16 mouse cellular contexts compared by ENCODE assay signal in genomic region chr4:102302568-102302967, GRCm38 (mm10).
"Had no signal": no experiment of that assay in that cellular context is flagged by ENCODE, and none has a peak within 500 bp of the region (broad histone marks: within the 10 kb centered on the region; RNA-seq: fewer than 3 reads in every experiment).

No protein-coding gene starts in this region.

- H3K4me2 ChIP-seq: limb, embryonic 13.5 days; midbrain, embryonic 13.5 days; neural tube, embryonic 12.5 days; stomach, embryonic 15.5 days had no signal

- ATAC-seq: lung, postnatal 0 days; midbrain, embryonic 13.5 days had no signal

- H3K27me3 ChIP-seq: limb, embryonic 13.5 days; midbrain, embryonic 13.5 days; neural tube, embryonic 12.5 days; stomach, embryonic 15.5 days had no signal

- H3K36me3 ChIP-seq: limb, embryonic 13.5 days; midbrain, embryonic 13.5 days; neural tube, embryonic 12.5 days; stomach, embryonic 15.5 days had no signal

- H3K4me3 ChIP-seq: limb, embryonic 13.5 days; midbrain, embryonic 13.5 days; neural tube, embryonic 12.5 days; stomach, embryonic 15.5 days had no signal

- H3K27ac ChIP-seq: kidney, postnatal 0 days; limb, embryonic 13.5 days; liver, embryonic 14.5 days; midbrain, embryonic 13.5 days; neural tube, embryonic 12.5 days; stomach, embryonic 15.5 days had no signal

- DNase-seq: kidney, adult 9 months; kidney, postnatal 36 days; layer of hippocampus, adult 9-11 months; left cerebral cortex, postnatal 4 days; lung, adult 2 months; lung, postnatal 36 days; right cerebral cortex, postnatal 14 days; thymus, adult 2 months; thymus, postnatal 25 days had no signal
